Mouse (Mus musculus): ENCODE results near the gene Sept8.
A peak's percentile ranks its signal among the peaks of the same experiment; 100 is the strongest.
"Not testable (repeated sequence)": the region's sequence is repeated elsewhere in the genome, so short reads cannot be mapped to it uniquely, and the experiment has no call there.

The Sept8 gene

DNA sequence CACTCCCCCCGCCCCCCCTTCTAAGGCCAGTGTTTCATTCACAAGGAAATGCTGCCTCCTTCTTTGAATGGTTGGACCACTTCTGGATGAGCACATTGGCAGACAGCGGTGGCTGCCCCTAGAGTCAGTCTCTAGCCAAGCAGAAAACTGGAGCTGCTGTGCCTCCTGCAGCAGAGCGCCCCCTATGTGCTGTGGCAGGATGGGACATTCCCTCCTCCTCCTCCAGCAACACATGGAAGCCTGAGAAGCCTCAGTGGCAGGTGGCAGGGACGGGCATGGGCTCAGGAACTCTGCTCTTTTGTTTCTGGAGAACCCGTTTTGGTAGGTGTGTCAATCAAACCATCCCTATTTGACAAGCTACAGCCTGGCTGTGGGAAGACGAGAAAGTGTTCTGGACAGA is 5.8 kb downstream of the Sept8 start:
- DNase-seq (ENCODE audit: extremely low spot score, low spot score) = no peak

- DNase-seq (ENCODE audit: extremely low spot score, low spot score) = no peak
Measured at GRCm38 (mm10) chr11:53525461-53525860, 6.4 kb downstream of the Sept8 start.

GRCm38 (mm10) chr11:53528397-53529252 is 9.6 kb downstream of the Sept8 start:
- no peak for DNase-seq (ENCODE audit: extremely low spot score, low spot score)

DNA sequence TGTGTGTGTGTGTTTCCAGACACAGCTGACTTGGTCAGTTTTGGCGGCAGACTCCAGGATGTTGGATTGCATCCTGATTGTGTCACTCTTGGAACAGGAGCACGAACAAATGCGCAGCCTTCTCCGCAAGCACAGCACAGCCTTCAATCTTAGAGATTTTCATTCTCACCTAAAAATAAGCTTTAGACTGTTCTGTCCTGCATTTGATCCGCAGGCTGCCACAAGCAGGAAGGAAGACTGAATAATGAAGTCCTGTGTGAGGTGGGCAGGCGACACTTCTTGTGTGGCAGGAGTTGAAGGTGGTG is 10.1 kb downstream of the Sept8 start:
- no peak for DNase-seq (ENCODE audit: extremely low spot score, low spot score)

DNA sequence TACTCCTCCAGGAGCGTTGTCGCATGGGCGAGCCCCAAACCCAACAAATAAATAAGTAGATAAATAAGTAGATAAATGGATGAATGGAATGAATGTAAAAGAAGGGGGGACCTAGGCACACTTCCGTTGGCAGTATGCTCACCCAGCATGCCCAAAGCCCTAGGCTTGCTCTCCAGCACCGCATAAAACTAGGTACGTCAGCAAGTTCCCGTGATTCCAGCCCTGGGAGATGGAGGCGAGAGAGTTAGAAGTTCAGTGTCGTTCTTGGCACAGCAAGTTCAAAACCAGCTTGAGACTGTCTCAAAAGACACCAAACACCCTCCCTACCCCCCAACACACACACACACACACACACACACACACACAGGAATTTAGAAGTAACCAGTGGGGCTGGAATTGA is 10.9 kb downstream of the Sept8 start:
- no peak for DNase-seq (ENCODE audit: extremely low spot score, low spot score)

DNA sequence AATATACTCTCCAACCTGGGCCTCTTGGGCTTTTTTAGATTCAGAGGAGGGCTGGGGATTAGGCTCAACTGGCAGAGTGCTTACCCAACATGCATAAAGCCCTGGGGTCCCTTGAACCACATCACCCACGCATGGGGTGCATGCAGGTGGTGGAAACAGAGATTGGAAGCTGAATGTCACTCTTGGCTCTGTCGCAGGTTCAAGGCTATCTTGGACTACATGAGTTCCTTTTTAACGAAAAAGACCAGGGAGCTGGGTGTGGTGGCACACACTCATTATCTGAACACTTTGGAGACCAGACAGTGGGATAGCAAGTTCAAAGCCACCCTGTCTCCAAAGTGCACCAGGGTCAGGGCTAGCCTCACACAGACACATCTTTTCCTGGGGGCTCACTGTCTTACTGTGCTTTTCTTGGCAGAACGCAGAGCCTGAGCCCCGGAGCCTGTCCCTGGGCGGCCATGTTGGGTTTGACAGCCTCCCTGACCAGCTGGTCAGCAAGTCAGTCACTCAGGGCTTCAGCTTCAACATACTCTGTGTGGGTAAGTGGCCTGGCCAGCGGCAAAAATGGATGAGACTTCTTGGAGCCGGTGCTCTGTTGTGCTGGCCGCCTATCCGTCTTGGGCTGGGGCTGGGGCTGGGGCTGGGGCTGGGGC is 12.6 kb downstream of the Sept8 start:
- no peak for DNase-seq (ENCODE audit: extremely low spot score, low spot score)

DNA sequence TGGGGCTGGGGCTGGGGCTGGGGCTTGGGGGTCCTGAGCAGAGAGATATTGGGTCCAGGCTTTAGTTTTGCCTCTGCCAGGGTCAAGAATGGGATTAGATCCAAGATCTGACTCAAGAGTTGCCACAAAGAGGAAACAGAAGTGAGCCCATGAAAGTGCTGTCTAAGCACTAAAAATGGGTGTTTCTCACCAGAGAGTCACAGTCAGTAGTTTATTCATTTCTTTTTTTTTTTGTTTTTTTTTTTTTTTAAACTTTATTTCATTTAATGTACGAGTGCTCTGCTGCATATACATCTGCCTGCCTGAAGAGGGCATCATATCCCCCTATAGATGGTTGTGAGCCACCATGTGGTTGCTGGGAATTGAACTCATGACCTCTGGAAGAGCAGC is 13.2 kb downstream of the Sept8 start:
- no peak for DNase-seq (ENCODE audit: extremely low spot score, low spot score)

DNA sequence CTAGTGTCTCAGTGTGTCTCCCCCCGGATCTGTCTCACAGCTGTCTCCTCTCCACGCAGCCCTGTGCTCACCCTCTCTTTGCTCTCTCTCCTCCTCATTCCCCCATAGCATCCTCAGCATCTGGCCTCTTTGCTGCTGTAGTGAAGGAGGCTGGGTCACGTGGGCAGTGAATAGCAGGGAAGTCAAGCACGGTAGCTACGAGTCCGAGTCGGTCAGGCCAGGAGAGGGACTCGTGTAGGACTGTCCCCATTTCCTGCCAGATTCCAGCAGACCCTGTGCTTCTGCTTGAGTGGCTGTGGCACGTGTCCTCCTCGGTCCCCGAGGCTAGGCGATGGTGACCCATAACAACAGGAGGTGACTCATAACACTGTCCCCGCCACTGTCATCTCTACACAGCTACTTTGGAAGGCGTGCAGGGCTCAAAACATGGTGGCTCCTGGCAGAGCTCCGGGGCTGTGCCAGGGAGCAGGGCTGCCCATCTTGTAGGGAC is 20.0 kb downstream of the Sept8 start:
- DNase-seq (ENCODE audit: extremely low spot score, low spot score) = no peak

GRCm38 (mm10) chr11:53540394-53540793 is 21.3 kb downstream of the Sept8 start:
- DNase-seq (ENCODE audit: extremely low spot score, low spot score) = no peak

GRCm38 (mm10) chr11:53541222-53541621 is 22.2 kb downstream of the Sept8 start:
- no peak for DNase-seq (ENCODE audit: extremely low spot score, low spot score)

- DNase-seq (ENCODE audit: extremely low spot score, low spot score) = no peak
Measured at GRCm38 (mm10) chr11:53543021-53543420, 24.0 kb downstream of the Sept8 start.

- no peak for DNase-seq (ENCODE audit: extremely low spot score, low spot score)
Measured at GRCm38 (mm10) chr11:53546271-53546670, 27.2 kb downstream of the Sept8 start.

- no peak for DNase-seq (ENCODE audit: extremely low spot score, low spot score)
Measured at GRCm38 (mm10) chr11:53547566-53547965, 28.5 kb downstream of the Sept8 start.

DNA sequence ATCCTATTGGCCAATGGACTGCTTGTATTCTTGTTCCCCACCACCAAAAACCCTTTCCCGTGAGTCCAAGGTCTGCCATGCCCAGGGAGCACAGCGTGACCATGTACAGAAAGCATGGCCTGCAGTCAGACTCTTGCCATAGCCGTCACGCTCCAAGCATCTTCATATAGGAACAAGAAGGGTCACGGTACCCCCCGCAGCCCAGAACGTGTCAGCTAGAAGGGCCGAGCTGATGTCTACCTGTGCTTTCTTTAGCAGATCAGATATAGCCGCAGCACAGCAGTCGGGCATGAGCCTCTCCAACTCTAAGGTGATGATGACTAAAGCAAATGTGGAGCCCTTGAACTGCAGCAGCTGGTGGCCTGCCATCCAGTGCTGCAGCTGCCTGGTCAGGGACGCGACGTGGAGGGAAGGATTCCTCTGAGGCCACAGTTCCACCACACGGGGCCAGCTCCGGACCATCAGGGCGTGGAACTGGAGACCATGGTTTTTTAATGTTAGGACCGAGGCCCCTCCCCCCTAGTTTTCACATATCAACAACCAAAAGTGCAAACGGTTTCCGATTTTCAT is 29.1 kb downstream of the Sept8 start:
- DNase-seq (ENCODE audit: extremely low spot score, low spot score) = no peak

DNA sequence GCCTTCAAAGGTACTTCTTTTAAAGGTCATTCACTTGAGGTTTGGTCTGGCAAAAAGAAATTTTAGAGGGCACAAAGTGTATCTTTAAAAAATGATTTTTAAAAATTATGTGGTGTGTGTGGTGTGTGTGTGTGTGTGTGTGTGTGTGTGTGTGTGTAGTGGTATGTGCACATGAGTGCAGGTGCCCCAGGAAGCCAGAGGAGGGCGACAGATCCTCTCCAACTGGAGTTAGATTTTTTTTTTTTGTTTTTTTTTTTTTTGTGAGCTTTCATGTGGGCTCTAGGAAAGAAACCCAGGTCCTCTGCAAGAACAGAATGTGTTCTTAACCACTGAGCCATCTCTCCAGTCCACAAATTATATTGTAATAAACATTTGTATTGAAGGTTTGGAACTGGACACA is 31.7 kb downstream of the Sept8 start:
- DNase-seq (ENCODE audit: extremely low spot score, low spot score) = no peak

GRCm38 (mm10) chr11:53551754-53552153 is 32.7 kb downstream of the Sept8 start:
- no peak for DNase-seq (ENCODE audit: extremely low spot score, low spot score)

DNA sequence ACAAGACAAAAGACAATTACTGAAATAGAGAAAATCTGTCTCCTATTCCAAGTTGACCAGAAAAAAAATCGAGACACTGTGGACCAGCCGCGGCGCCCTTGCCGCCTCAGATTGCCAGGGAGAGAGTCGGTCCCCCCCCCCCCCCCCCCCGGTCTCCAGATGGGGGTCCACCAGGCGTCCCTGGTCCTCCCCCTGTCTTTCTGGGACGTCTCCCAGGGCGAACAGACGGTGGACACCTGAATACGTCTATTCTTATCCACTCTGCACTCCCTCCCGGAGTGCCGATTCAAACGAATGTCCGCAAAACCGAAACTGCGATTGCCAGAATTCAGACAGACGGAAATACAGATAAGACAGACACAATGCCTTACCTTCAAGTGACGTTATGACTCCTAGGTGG is 37.5 kb downstream of the Sept8 start:
- not testable (repeated sequence) for DNase-seq (ENCODE audit: extremely low spot score, low spot score)

- not testable (repeated sequence) for DNase-seq (ENCODE audit: extremely low spot score, low spot score)
Measured at GRCm38 (mm10) chr11:53557992-53558391, 38.9 kb downstream of the Sept8 start.

DNA sequence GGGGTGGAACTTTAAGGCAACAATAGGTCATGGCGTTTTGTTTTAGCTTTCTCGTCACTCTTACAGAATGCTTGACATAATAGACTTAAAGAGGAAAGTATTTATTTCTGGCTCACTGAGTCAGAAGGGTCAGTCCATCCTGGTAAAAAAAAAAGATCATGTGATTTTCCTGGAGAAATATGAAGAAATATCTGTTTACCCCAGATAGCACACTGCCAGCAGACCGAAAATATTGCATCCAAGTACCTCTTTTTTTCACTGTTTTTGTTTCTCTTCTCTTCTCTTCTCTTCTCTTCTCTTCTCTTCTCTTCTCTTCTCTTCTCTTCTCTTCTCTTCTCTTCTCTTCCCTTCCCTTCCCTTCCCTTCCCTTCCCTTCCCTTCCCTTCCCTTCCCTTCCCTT is 40.9 kb downstream of the Sept8 start:
- not testable (repeated sequence) for DNase-seq (ENCODE audit: extremely low spot score, low spot score)

DNA sequence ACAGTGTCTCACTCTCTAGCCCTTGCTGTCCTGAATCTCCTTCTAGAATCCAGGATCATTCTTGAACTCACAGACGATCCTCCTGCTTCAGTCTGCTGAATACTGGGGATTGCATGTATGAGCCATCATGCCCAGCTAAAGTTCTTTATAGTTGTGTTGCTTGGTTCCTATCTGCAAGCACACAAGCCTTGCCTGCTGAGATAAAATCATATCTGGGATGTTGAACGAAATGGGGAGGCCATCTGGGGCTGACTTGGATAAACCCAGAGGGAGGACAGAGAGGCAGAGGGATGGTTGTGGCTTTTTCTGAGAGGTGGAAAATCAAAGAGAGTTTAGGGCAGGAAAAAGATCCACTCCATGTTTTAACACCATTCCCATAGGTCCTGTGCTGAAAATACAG is 42.9 kb downstream of the Sept8 start:
- no peak for DNase-seq (ENCODE audit: extremely low spot score, low spot score)

DNA sequence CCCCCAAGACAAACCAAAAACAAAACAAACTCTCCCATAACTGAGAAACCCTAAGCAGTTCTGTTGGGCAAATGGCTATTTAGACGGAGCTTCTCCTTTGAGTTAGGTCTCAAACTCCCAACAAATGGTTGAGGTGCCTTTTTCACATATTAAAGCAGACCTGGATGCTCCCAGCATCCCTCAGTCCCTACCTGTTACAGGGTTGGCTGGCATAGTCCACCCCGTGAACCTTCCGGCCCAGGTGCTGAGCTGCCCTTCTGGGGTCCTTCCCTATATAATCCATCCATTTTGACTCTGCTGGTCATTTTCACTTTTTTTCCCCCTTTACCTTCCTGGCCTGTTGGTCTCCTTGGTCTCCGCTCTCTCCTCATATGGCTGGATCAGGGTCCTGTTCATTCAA is 47.6 kb downstream of the Sept8 start:
- no peak for DNase-seq (ENCODE audit: extremely low spot score, low spot score)

- DNase-seq (ENCODE audit: extremely low spot score, low spot score) = peak; percentile 97
Measured at GRCm38 (mm10) chr11:53567224-53568014, 48.4 kb downstream of the Sept8 start, which contains the start of gene Kif3a. Gene Kif3a, plus strand, starts transcription at chr11:53567379.
